Mouse (Mus musculus) liver, embryonic 11.5 days (tissue): ENCODE results near the gene Atxn7. TPM values are rescaled to one million over a fixed set of nuclear protein-coding genes. Genes with fewer than 3 reads are reported as not detected.
A peak's percentile ranks its signal among the peaks of the same experiment; 100 is the strongest.

ENCODE experiments used
- ATAC-seq: fragments of 200-750 bp; cut with Nextera tagmentation; replicated peaks from 2 replicates; pipeline ENCODE4 v1.8.0; 2017; ENCODE audit warnings: moderate number of reproducible peaks, mild to moderate bottlenecking, moderate TSS enrichment, moderate library complexity; ENCODE audit not compliant: low FRiP score
- DNase-seq: peaks from one replicate; pipeline ENCODE4 v3.0.0-alpha.2; 2017; ENCODE audit warnings: low spot score
- H3K27ac ChIP-seq: fragments of 300-500 bp; sonication (generic); 2 replicates; pipeline ENCODE4 v1.5.1; 2014; ENCODE audit warnings: mild to moderate bottlenecking, low read depth, low read length, control low read depth
- H3K27me3 ChIP-seq: fragments of 300-500 bp; sonication (generic); replicated peaks from 2 replicates; pipeline ENCODE4 v1.6.1; 2014; ENCODE audit warnings: low read length, mixed read lengths; ENCODE audit not compliant: control insufficient read depth, insufficient read depth
- H3K36me3 ChIP-seq: fragments of 300-500 bp; sonication (generic); 2 replicates; pipeline ENCODE4 v1.6.1; 2014; ENCODE audit warnings: mild to moderate bottlenecking, low read length, moderate library complexity, mixed read lengths; ENCODE audit not compliant: control insufficient read depth, insufficient read depth
- H3K4me1 ChIP-seq: fragments of 300-500 bp; sonication (generic); replicated peaks from 2 replicates; pipeline ENCODE4 v1.6.1; 2014; ENCODE audit warnings: low read length, mixed read lengths; ENCODE audit not compliant: control insufficient read depth, insufficient read depth
- H3K4me2 ChIP-seq: fragments of 300-500 bp; sonication (generic); 2 replicates; pipeline ENCODE4 v1.6.1; 2014; ENCODE audit warnings: mild to moderate bottlenecking, control low read depth, moderate library complexity
- H3K4me3 ChIP-seq: fragments of 300-500 bp; sonication (generic); 2 replicates; pipeline ENCODE4 v1.5.1; 2014; ENCODE audit warnings: low read depth, low read length, control low read depth
- H3K9ac ChIP-seq: fragments of 300-500 bp; sonication (generic); 2 replicates; pipeline ENCODE4 v1.6.1; 2014; ENCODE audit warnings: low read depth, low read length, control low read depth
- H3K9me3 ChIP-seq: fragments of 300-500 bp; sonication (generic); 2 replicates; pipeline ENCODE4 v1.6.1; 2016; ENCODE audit warnings: low read length, inconsistent platforms, mixed read lengths; ENCODE audit not compliant: control insufficient read depth
- WGBS: fragments of 180-500 bp; shearing (Covaris S2); extraction: QIAGEN DNeasy Blood & Tissue Kit; methylation state at CpG from one replicate; pipeline ENCODE4 v1.1.7; 2014; 5-methylcytosine and 5-hydroxymethylcytosine counted together
- polyA plus RNA-seq: library from polyadenylated mRNA; unstranded; fragments of >200 nt; fragmentation: Nextera tagmentation; extraction: Ambion mirVana; gene quantifications from 2 replicates; pipeline ENCODE4 v1.2.1, GENCODE M21; 2014

The Atxn7 gene
- polyA plus RNA-seq, 1 experiment from 2014 or later: 4.0 TPM

GRCm38 (mm10) chr14:14104213-14104929 lies 143.1 kb downstream of the Atxn7 start:
- no peaks in the 10 kb centered on the region for H3K4me1 ChIP-seq
- ATAC-seq (no peak), DNase-seq (no peak)
- H3K27ac ChIP-seq: no peak overlapping the region
- H3K9me3 ChIP-seq: no peaks in the 10 kb centered on the region
- H3K4me2 ChIP-seq: no peak overlapping the region
- no peaks in the 10 kb centered on the region for H3K27me3 ChIP-seq
- WGBS: 70% methylated on average over 13 of the region's 13 CpGs
- H3K4me3 ChIP-seq: no peak overlapping the region
- H3K36me3 ChIP-seq: no peaks in the 10 kb centered on the region; the same call in 1 of the 2 replicates
- H3K9ac ChIP-seq: no peak overlapping the region

- no peak for DNase-seq
- Histone ChIP-seq H3K9me3 (no peaks in the 10 kb centered on the region), H3K27ac (no peak overlapping the region), H3K4me1 (no peaks in the 10 kb centered on the region), H3K9ac (no peak overlapping the region), H3K4me3 (no peak overlapping the region), H3K36me3 (no peaks in the 10 kb centered on the region; the same call in 1 of the 2 replicates), H3K27me3 (no peaks in the 10 kb centered on the region), H3K4me2 (no peak overlapping the region)
- no peak for ATAC-seq
- 80% methylated on average over 2 of the region's 2 CpGs for WGBS
These were observed 143.7 kb downstream of the Atxn7 start for GRCm38 (mm10) chr14:14104930-14105318.

- Histone ChIP-seq H3K9ac (no peak overlapping the region), H3K36me3 (peaks cover 23% of the 10 kb centered on the region; the same call in 1 of the 2 replicates), H3K9me3 (no peaks in the 10 kb centered on the region), H3K27me3 (no peaks in the 10 kb centered on the region), H3K4me1 (no peaks in the 10 kb centered on the region), H3K4me2 (no peak overlapping the region), H3K27ac (no peak overlapping the region), H3K4me3 (no peak overlapping the region)
- WGBS: 84% methylated on average over 4 of the region's 4 CpGs
- DNase-seq: no peak
- ATAC-seq: no peak
These were observed 149.5 kb downstream of the Atxn7 start for GRCm38 (mm10) chr14:14110710-14111109.

GRCm38 (mm10) chr14:14120230-14121096 lies 159.2 kb downstream of the Atxn7 start, which contains the start of gene Psmd6:
Psmd6 (minus strand) TSS chr14:14120984.
- peak within 1 kb of the TSS; percentile 77 for H3K9ac ChIP-seq

More at GRCm38 (mm10) chr14:14120230-14121096, 159.2 kb downstream of the Atxn7 start, which contains the start of gene Psmd6:
- ATAC-seq (peak; percentile 95), DNase-seq (peak; percentile 85)
- Histone ChIP-seq H3K4me1 (peaks cover 5% of the 10 kb centered on the region; the same call in 1 of the 2 replicates), H3K4me3 (peak within 1 kb of the TSS; percentile 94), H3K27ac (peak within 1 kb of the TSS; percentile 43; the same call in 1 of the 2 replicates), H3K4me2 (peak within 1 kb of the TSS; percentile 90), H3K9me3 (no peaks in the 10 kb centered on the region), H3K27me3 (no peaks in the 10 kb centered on the region), H3K36me3 (peaks cover 16% of the 10 kb centered on the region)
- under 1% methylated on average over 68 of the region's 68 CpGs for WGBS

Other genes with a start within 250 kb of the Atxn7 start
- not detected in 2 replicates for gene Gm281, start 47.0 kb upstream of the Atxn7 start, polyA plus RNA-seq
- gene Thoc7, start 412 bp downstream of the Atxn7 start, polyA plus RNA-seq: 178 and 191 TPM in 2 replicates
- 272 and 287 TPM in 2 replicates for gene Psmd6, start 159.5 kb downstream of the Atxn7 start, polyA plus RNA-seq
- gene Olfr720, start 225.4 kb downstream of the Atxn7 start, polyA plus RNA-seq: not detected in 2 replicates